ENCODE assay signal across 8 mouse cellular contexts in the genomic region with DNA sequence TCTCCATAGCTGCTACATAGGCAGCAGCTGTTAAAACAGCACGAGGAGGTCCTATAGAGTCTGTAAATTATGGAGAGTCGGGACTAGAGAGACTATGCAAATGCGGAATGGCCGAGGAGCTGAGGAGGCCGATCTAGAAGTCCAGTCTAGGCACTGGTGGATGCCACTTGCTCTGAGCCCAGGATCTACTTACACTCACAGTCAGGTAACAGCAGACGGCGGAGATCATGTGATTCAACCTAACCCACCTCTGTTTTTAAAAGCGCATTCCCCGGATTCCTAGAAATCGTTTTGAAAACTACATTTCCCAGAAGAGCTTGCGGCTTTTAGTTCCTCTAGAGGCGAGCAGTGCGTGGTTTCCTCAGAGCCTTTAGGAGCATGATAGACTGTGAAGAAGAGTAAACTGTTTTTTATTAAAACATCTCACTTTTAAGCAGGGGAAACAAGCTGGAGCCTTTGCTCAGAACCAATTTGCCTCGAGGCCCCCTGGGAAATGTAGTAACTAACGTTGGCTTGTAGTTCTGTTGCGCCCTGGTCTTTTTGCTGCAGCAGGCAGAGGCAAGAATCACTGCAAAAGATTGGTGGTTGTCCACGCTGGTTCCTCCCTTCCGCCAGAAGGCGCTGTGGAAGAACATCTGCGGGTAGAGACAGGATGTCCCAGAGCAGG.
A peak's percentile ranks its signal among the peaks of the same experiment; 100 is the strongest.
DNase-seq lines count a peak whose midpoint lies in the region; ATAC-seq lines count a peak whose summit lies in the region.

No protein-coding gene starts in this region.

- WGBS in intestine, embryonic 14.5 days: 3% methylated on average over 20 of the region's 20 CpGs

- H3K9me3 ChIP-seq in intestine, embryonic 14.5 days (ENCODE audit: control insufficient read depth, low read length): no peaks in the 10 kb centered on the region
- peaks cover 10% of the 10 kb centered on the region for H3K9me3 ChIP-seq in megakaryocyte, embryonic 14.5 days

- H3K4me1 ChIP-seq in intestine, embryonic 14.5 days (replicated peaks; ENCODE audit: control insufficient read depth, insufficient read depth, low read length): no peaks in the 10 kb centered on the region
- H3K4me1 ChIP-seq in megakaryocyte, embryonic 14.5 days: no peaks in the 10 kb centered on the region; the same call in 1 of the 2 replicates

- peak overlapping the region; percentile 41; the same call in 1 of the 2 replicates for H3K27ac ChIP-seq in intestine, embryonic 14.5 days (ENCODE audit: low read depth)

- H3K9ac ChIP-seq in intestine, embryonic 14.5 days (ENCODE audit: low read length): peak overlapping the region; percentile 31

- ATAC-seq in intestine, embryonic 14.5 days (replicated peaks; ENCODE audit: low FRiP score, low TSS enrichment, low read depth): peak; percentile 85

- H3K4me3 ChIP-seq in intestine, embryonic 14.5 days (ENCODE audit: low read depth, low read length): peak overlapping the region; percentile 43
- peak overlapping the region; percentile 86 for H3K4me3 ChIP-seq in megakaryocyte, embryonic 14.5 days (replicated peaks)

- H3K4me2 ChIP-seq in intestine, embryonic 14.5 days (ENCODE audit: low read length): peak overlapping the region; percentile 53

- DNase-seq in adrenal gland, adult 2 months: peak; percentile 77
- peak; percentile 85 for DNase-seq in embryo, embryonic 11 days
- peak; percentile 36 to 60 for DNase-seq in gastrocnemius, postnatal 4 days (ENCODE audit: low spot score in 2 of 2)
- DNase-seq in intestine, embryonic 14.5 days (ENCODE audit: low spot score): peak; percentile 85
- peak; percentile 74 to 88 for DNase-seq in left cerebral cortex, adult 9 months (ENCODE audit: low spot score in 2 of 2)
- DNase-seq in right cerebral cortex, postnatal 14 days: peak; percentile 73
- no peak for DNase-seq in adipocyte (ENCODE audit: low spot score)

- H3K36me3 ChIP-seq in intestine, embryonic 14.5 days (ENCODE audit: control insufficient read depth, insufficient read depth, low read length): no peaks in the 10 kb centered on the region
- no peaks in the 10 kb centered on the region for H3K36me3 ChIP-seq in megakaryocyte, embryonic 14.5 days (replicated peaks; ENCODE audit: low read length)

- no peaks in the 10 kb centered on the region for H3K27me3 ChIP-seq in intestine, embryonic 14.5 days (replicated peaks; ENCODE audit: control insufficient read depth, insufficient read depth, low read length)
- no peaks in the 10 kb centered on the region for H3K27me3 ChIP-seq in megakaryocyte, embryonic 14.5 days (replicated peaks)
